Mouse (Mus musculus) megakaryocyte progenitor cell, adult 5-6 weeks (primary cell): ENCODE data around the gene Ccdc137. TPM values are rescaled to one million over a fixed set of nuclear protein-coding genes. Genes with fewer than 3 reads are reported as not detected.
A peak's percentile ranks its signal among the peaks of the same experiment; 100 is the strongest.

ENCODE experiments used
- ATAC-seq: replicated peaks from 2 replicates; pipeline ENCODE4 v1.8.0; 2016; ENCODE audit warnings: mild to moderate bottlenecking, moderate TSS enrichment, inconsistent platforms; ENCODE audit not compliant: poor library complexity
- total RNA-seq, 2 experiments: library from RNA; stranded (forward) in 1 of 2; stranded (reverse) in 1 of 2; fragments of 157-497, 149-512 nt in 1 of 2; fragments of 200-1000 nt in 1 of 2; gene quantifications; 2 replicates each; pipeline versions ENCODE4 v1.2.3 to v1.2.4; 2015 to 2017

The Ccdc137 gene
- total RNA-seq, 2 experiments from 2014 or later = 27.2 to 57.1 TPM

GRCm38 (mm10) chr11:120498226-120498625, 40.3 kb downstream of the Ccdc137 start:
- no peak for ATAC-seq

- ATAC-seq = no peak
These were observed 41.0 kb downstream of the Ccdc137 start for GRCm38 (mm10) chr11:120498891-120499290.

- ATAC-seq = no peak
These were observed 42.0 kb downstream of the Ccdc137 start for GRCm38 (mm10) chr11:120499894-120500293.

GRCm38 (mm10) chr11:120500357-120500756, 42.4 kb downstream of the Ccdc137 start:
- ATAC-seq = no peak

- ATAC-seq = no peak
These were observed 43.1 kb downstream of the Ccdc137 start for GRCm38 (mm10) chr11:120501018-120501417.

GRCm38 (mm10) chr11:120501701-120502100, 43.8 kb downstream of the Ccdc137 start:
- ATAC-seq = no peak

- ATAC-seq = no peak
These were observed 47.7 kb downstream of the Ccdc137 start for GRCm38 (mm10) chr11:120505661-120506060.

GRCm38 (mm10) chr11:120506899-120507298, 49.0 kb downstream of the Ccdc137 start:
- peak; percentile 63 for ATAC-seq

GRCm38 (mm10) chr11:120507611-120508289, 49.8 kb downstream of the Ccdc137 start:
- ATAC-seq = no peak

GRCm38 (mm10) chr11:120508290-120508870, 50.5 kb downstream of the Ccdc137 start:
- no peak for ATAC-seq

GRCm38 (mm10) chr11:120509940-120510339, 52.0 kb downstream of the Ccdc137 start:
- no peak for ATAC-seq

GRCm38 (mm10) chr11:120510375-120511030, 52.6 kb downstream of the Ccdc137 start:
- peak; percentile 82 for ATAC-seq

- ATAC-seq = no peak
These were observed 55.0 kb downstream of the Ccdc137 start for GRCm38 (mm10) chr11:120512790-120513453.

Other genes starting within 250 kb of the Ccdc137 start
- 12.1 and 17.2 TPM in 2 replicates for gene Bahcc1, start 225.2 kb upstream of the Ccdc137 start, total RNA-seq (2015)
- 3.9 and 5.4 TPM in 2 replicates for gene Bahcc1, start 225.2 kb upstream of the Ccdc137 start, total RNA-seq (2017)
- 1,607 and 1,783 TPM in 2 replicates for gene Actg1, start 109.6 kb upstream of the Ccdc137 start, total RNA-seq (2015)
- gene Actg1, start 109.6 kb upstream of the Ccdc137 start, total RNA-seq (2017) = 724 and 844 TPM in 2 replicates
- not detected in 2 replicates for gene Fscn2, start 96.6 kb upstream of the Ccdc137 start, total RNA-seq (2015)
- gene Fscn2, start 96.6 kb upstream of the Ccdc137 start, total RNA-seq (2017) = not detected in 2 replicates
- 10.8 and 11.0 TPM in 2 replicates for gene Faap100, start 79.4 kb upstream of the Ccdc137 start, total RNA-seq (2015)
- 6.5 and 7.0 TPM in 2 replicates for gene Faap100, start 79.4 kb upstream of the Ccdc137 start, total RNA-seq (2017)
- gene Nploc4, start 20.4 kb upstream of the Ccdc137 start, total RNA-seq (2015) = 37.2 and 41.0 TPM in 2 replicates
- 34.3 and 35.4 TPM in 2 replicates for gene Nploc4, start 20.4 kb upstream of the Ccdc137 start, total RNA-seq (2017)
- gene Tspan10, start 15.5 kb upstream of the Ccdc137 start, total RNA-seq (2015) = not detected in 2 replicates
- gene Tspan10, start 15.5 kb upstream of the Ccdc137 start, total RNA-seq (2017) = not detected in 2 replicates
- gene Pde6g, start 4.6 kb upstream of the Ccdc137 start, total RNA-seq (2015) = 0.27 and 0.32 TPM in 2 replicates
- not detected in 2 replicates for gene Pde6g, start 4.6 kb upstream of the Ccdc137 start, total RNA-seq (2017)
- gene Oxld1, start within 50 bp of the Ccdc137 start, total RNA-seq (2015) = 10.4 and 10.7 TPM in 2 replicates
- 9.7 and 14.8 TPM in 2 replicates for gene Oxld1, start within 50 bp of the Ccdc137 start, total RNA-seq (2017)
- 13.8 and 19.8 TPM in 2 replicates for gene Arl16, start 9.5 kb downstream of the Ccdc137 start, total RNA-seq (2015)
- 18.8 and 20.2 TPM in 2 replicates for gene Arl16, start 9.5 kb downstream of the Ccdc137 start, total RNA-seq (2017)
- gene Mrpl12, start 26.5 kb downstream of the Ccdc137 start, total RNA-seq (2015) = 107 and 121 TPM in 2 replicates
- 136 and 142 TPM in 2 replicates for gene Mrpl12, start 26.5 kb downstream of the Ccdc137 start, total RNA-seq (2017)
- 11.9 and 14.4 TPM in 2 replicates for gene Slc25a10, start 33.7 kb downstream of the Ccdc137 start, total RNA-seq (2015)
- gene Slc25a10, start 33.7 kb downstream of the Ccdc137 start, total RNA-seq (2017) = 16.2 and 19.7 TPM in 2 replicates
- gene Gcgr, start 72.6 kb downstream of the Ccdc137 start, total RNA-seq (2015) = not detected in 2 replicates
- not detected in 2 replicates for gene Gcgr, start 72.6 kb downstream of the Ccdc137 start, total RNA-seq (2017)
- 71.6 and 75.3 TPM in 2 replicates for gene Mcrip1, start 91.6 kb downstream of the Ccdc137 start, total RNA-seq (2015)
- gene Mcrip1, start 91.6 kb downstream of the Ccdc137 start, total RNA-seq (2017) = 24.2 and 25.8 TPM in 2 replicates
- gene Ppp1r27, start 93.0 kb downstream of the Ccdc137 start, total RNA-seq (2015) = not detected in 2 replicates
- 1.3 TPM in 1 of 2 replicates, not detected in the other for gene Ppp1r27, start 93.0 kb downstream of the Ccdc137 start, total RNA-seq (2017)
- gene P4hb, start 115.1 kb downstream of the Ccdc137 start, total RNA-seq (2015) = 669 and 748 TPM in 2 replicates
- 1,254 and 1,320 TPM in 2 replicates for gene P4hb, start 115.1 kb downstream of the Ccdc137 start, total RNA-seq (2017)
- gene Arhgdia, start 123.5 kb downstream of the Ccdc137 start, total RNA-seq (2015) = 401 and 420 TPM in 2 replicates
- gene Arhgdia, start 123.5 kb downstream of the Ccdc137 start, total RNA-seq (2017) = 177 and 193 TPM in 2 replicates
- gene Alyref, start 140.2 kb downstream of the Ccdc137 start, total RNA-seq (2015) = 197 and 227 TPM in 2 replicates
- gene Alyref, start 140.2 kb downstream of the Ccdc137 start, total RNA-seq (2017) = 266 and 298 TPM in 2 replicates
- gene Anapc11, start 140.3 kb downstream of the Ccdc137 start, total RNA-seq (2015) = 66.2 and 67.6 TPM in 2 replicates
- 22.9 and 25.7 TPM in 2 replicates for gene Anapc11, start 140.3 kb downstream of the Ccdc137 start, total RNA-seq (2017)
- 0.59 TPM in 1 of 2 replicates, not detected in the other for gene Npb, start 150.4 kb downstream of the Ccdc137 start, total RNA-seq (2015)
- gene Npb, start 150.4 kb downstream of the Ccdc137 start, total RNA-seq (2017) = not detected in 2 replicates
- 15.9 and 20.2 TPM in 2 replicates for gene Pcyt2, start 159.8 kb downstream of the Ccdc137 start, total RNA-seq (2015)
- gene Pcyt2, start 159.8 kb downstream of the Ccdc137 start, total RNA-seq (2017) = 23.8 and 24.5 TPM in 2 replicates
- 22.9 and 24.2 TPM in 2 replicates for gene Sirt7, start 167.1 kb downstream of the Ccdc137 start, total RNA-seq (2015)
- 60.4 and 63.4 TPM in 2 replicates for gene Sirt7, start 167.1 kb downstream of the Ccdc137 start, total RNA-seq (2017)
- 15.0 and 16.4 TPM in 2 replicates for gene Mafg, start 175.5 kb downstream of the Ccdc137 start, total RNA-seq (2015)
- 24.2 and 29.5 TPM in 2 replicates for gene Mafg, start 175.5 kb downstream of the Ccdc137 start, total RNA-seq (2017)
- gene Pycr1, start 185.7 kb downstream of the Ccdc137 start, total RNA-seq (2015) = 9.8 and 10.3 TPM in 2 replicates
- gene Pycr1, start 185.7 kb downstream of the Ccdc137 start, total RNA-seq (2017) = 5.1 and 6.2 TPM in 2 replicates
- 1.3 and 1.5 TPM in 2 replicates for gene Myadml2, start 190.0 kb downstream of the Ccdc137 start, total RNA-seq (2015)
- gene Myadml2, start 190.0 kb downstream of the Ccdc137 start, total RNA-seq (2017) = 4.0 TPM in 1 of 2 replicates, not detected in the other
- not detected in 2 replicates for gene Notum, start 203.1 kb downstream of the Ccdc137 start, total RNA-seq (2015)
- not detected in 2 replicates for gene Notum, start 203.1 kb downstream of the Ccdc137 start, total RNA-seq (2017)
- gene Aspscr1, start 214.9 kb downstream of the Ccdc137 start, total RNA-seq (2015) = 39.6 and 54.6 TPM in 2 replicates
- gene Aspscr1, start 214.9 kb downstream of the Ccdc137 start, total RNA-seq (2017) = 33.7 and 46.6 TPM in 2 replicates